Mouse (Mus musculus) neural tube, embryonic 13.5 days (tissue): ENCODE data around the gene Ostc. TPM values are rescaled to one million over a fixed set of nuclear protein-coding genes. Genes with fewer than 3 reads are reported as not detected.

Source experiments
- ATAC-seq: fragments of 200-750 bp; cut with Nextera tagmentation; 2 replicates; pipeline ENCODE4 v1.8.0; 2017; ENCODE audit warnings: low read depth, mild to moderate bottlenecking, moderate TSS enrichment, moderate library complexity
- H3K27ac ChIP-seq: fragments of 300-500 bp; sonication (generic); replicated peaks from 2 replicates; pipeline ENCODE4 v1.5.1; 2015; ENCODE audit warnings: moderate library complexity, mild to moderate bottlenecking, inconsistent platforms
- H3K27me3 ChIP-seq: fragments of 300-500 bp; sonication (generic); 2 replicates; pipeline ENCODE4 v1.6.1; 2015; ENCODE audit warnings: mild to moderate bottlenecking, inconsistent platforms
- H3K36me3 ChIP-seq: fragments of 300-500 bp; sonication (generic); 2 replicates; pipeline ENCODE4 v1.6.1; 2015; ENCODE audit warnings: mild to moderate bottlenecking, inconsistent platforms
- H3K4me1 ChIP-seq: fragments of 300-500 bp; sonication (generic); replicated peaks from 2 replicates; pipeline ENCODE4 v1.6.1; 2015; ENCODE audit warnings: inconsistent platforms
- H3K4me2 ChIP-seq: fragments of 300-500 bp; sonication (generic); 2 replicates; pipeline ENCODE4 v1.6.1; 2015; ENCODE audit warnings: inconsistent platforms, mild to moderate bottlenecking, moderate library complexity
- H3K4me3 ChIP-seq: fragments of 300-500 bp; sonication (generic); 2 replicates; pipeline ENCODE4 v1.5.1; 2015; ENCODE audit warnings: mild to moderate bottlenecking, inconsistent platforms
- H3K9ac ChIP-seq: fragments of 300-500 bp; sonication (generic); 2 replicates; pipeline ENCODE4 v1.6.1; 2015; ENCODE audit warnings: moderate library complexity, mild to moderate bottlenecking, inconsistent platforms
- H3K9me3 ChIP-seq: fragments of 300-500 bp; sonication (generic); 2 replicates; pipeline ENCODE4 v1.6.1; 2016; ENCODE audit warnings: inconsistent platforms
- WGBS: fragments of 180-500 bp; shearing (Covaris S2); methylation state at CpG from one replicate; pipeline ENCODE4 v1.1.7; 2015; 5-methylcytosine and 5-hydroxymethylcytosine counted together
- polyA plus RNA-seq: library from polyadenylated mRNA; unstranded; fragments of >200 nt; fragmentation: Nextera tagmentation; extraction: Ambion mirVana; gene quantifications from 2 replicates; pipeline ENCODE4 v1.2.1, GENCODE M21; 2015

Gene Ostc
- polyA plus RNA-seq, 1 experiment from 2014 or later = 275 TPM

- no peak overlapping the region for H3K9ac ChIP-seq
- no peak overlapping the region for H3K4me3 ChIP-seq
- WGBS = 89% methylated on average over 1 of the region's 1 CpGs
- H3K36me3 ChIP-seq = peaks cover 48% of the 10 kb centered on the region
- no peaks in the 10 kb centered on the region for H3K9me3 ChIP-seq
- ATAC-seq = no peak
- H3K4me2 ChIP-seq = no peak overlapping the region
- peaks cover 24% of the 10 kb centered on the region for H3K4me1 ChIP-seq
- no peak overlapping the region for H3K27ac ChIP-seq
- no peaks in the 10 kb centered on the region for H3K27me3 ChIP-seq
These were observed 17.8 kb upstream of the Ostc start for GRCm38 (mm10) chr3:130727036-130727435.

- Histone ChIP-seq H3K9ac (no peak overlapping the region), H3K36me3 (peaks cover 48% of the 10 kb centered on the region), H3K4me3 (no peak overlapping the region), H3K4me1 (peaks cover 21% of the 10 kb centered on the region), H3K27me3 (no peaks in the 10 kb centered on the region), H3K9me3 (no peaks in the 10 kb centered on the region), H3K4me2 (no peak overlapping the region), H3K27ac (no peak overlapping the region)
- ATAC-seq = no peak
- 64% methylated on average over 2 of the region's 2 CpGs for WGBS
These were observed 16.5 kb upstream of the Ostc start for GRCm38 (mm10) chr3:130725718-130726117.

DNA sequence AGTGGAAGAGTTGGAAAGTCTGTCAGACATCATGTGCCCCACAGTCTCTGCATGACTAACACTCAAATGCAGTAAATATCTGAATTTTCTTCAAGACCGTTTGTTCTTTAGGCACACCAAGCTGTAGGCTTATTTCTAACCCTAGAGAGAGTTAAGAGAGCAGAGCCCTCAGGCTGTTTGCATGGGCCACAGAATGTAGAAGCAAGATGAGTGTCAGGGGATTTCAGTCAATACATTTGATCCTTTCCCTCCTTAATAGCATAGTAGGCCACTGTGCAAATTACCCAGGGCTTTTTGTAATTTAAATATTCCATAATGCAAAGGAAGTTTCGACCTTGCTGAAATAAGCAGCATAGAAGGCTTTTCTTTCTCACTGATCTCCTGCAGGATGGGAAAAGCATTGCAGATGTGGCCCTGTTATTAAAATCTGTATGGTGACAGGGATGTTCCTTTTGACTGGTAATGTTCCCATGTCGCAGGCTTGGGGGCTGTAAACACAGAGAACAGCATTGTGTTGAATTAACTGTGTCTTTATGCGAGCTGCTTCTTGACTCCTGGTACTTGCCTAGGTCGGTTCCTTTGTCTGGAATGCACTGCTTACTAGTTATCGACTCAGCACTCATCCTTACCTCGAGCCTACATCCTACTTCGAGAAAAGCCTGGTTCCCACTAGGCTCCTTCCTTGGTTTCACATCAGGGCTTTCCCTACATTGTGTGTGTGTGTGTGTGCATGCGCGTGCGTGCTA is 13.7 kb upstream of the Ostc start:
- 0 out of 2 replicates have a peak overlapping the region, but pooled peaks have one; percentile 49 for H3K27ac ChIP-seq
- H3K9me3 ChIP-seq = no peaks in the 10 kb centered on the region
- WGBS = 71% methylated on average over 11 of the region's 11 CpGs
- no peak overlapping the region for H3K4me2 ChIP-seq
- H3K27me3 ChIP-seq = no peaks in the 10 kb centered on the region
- no peak for ATAC-seq
- no peak overlapping the region for H3K9ac ChIP-seq
- H3K4me1 ChIP-seq = peaks cover 2% of the 10 kb centered on the region; the same call in 1 of the 2 replicates
- H3K4me3 ChIP-seq = no peak overlapping the region
- H3K36me3 ChIP-seq = peaks cover 37% of the 10 kb centered on the region

GRCm38 (mm10) chr3:130720225-130720624 is 11.0 kb upstream of the Ostc start:
- no peak overlapping the region for H3K4me2 ChIP-seq
- H3K4me1 ChIP-seq = no peaks in the 10 kb centered on the region
- H3K9me3 ChIP-seq = no peaks in the 10 kb centered on the region
- no peak for ATAC-seq
- WGBS = 84% methylated on average over 4 of the region's 4 CpGs
- no peak overlapping the region for H3K4me3 ChIP-seq
- peaks cover 10% of the 10 kb centered on the region; the same call in 1 of the 2 replicates for H3K36me3 ChIP-seq
- H3K9ac ChIP-seq = no peak overlapping the region
- no peaks in the 10 kb centered on the region for H3K27me3 ChIP-seq
- H3K27ac ChIP-seq = no peak overlapping the region

GRCm38 (mm10) chr3:130718871-130719270 is 9.6 kb upstream of the Ostc start:
- Histone ChIP-seq H3K27ac (no peak overlapping the region), H3K27me3 (no peaks in the 10 kb centered on the region), H3K9ac (no peak overlapping the region), H3K36me3 (no peaks in the 10 kb centered on the region), H3K4me1 (no peaks in the 10 kb centered on the region), H3K9me3 (no peaks in the 10 kb centered on the region), H3K4me3 (no peak overlapping the region), H3K4me2 (no peak overlapping the region)
- WGBS = 89% methylated on average over 4 of the region's 4 CpGs
- ATAC-seq = no peak

DNA sequence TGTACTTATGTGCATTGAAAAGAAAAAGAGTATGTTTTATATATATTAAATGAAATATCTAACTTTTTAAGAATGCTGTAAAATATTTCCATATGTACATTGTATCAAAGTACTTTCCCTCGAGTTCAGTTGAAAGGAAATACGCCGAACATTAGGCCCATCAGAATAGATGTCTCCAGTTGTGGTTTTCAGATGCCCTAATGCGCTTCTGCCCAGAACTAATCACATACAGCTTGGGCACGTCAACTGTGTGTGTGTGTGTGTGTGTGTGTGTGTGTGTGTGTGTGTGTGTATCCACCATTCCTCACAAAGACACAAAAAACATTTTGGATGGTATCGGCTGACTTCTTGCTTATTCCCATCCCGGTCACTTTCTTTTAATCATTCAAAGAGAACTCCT is 7.3 kb upstream of the Ostc start:
- Histone ChIP-seq H3K4me2 (no peak overlapping the region), H3K27me3 (no peaks in the 10 kb centered on the region), H3K9me3 (no peaks in the 10 kb centered on the region), H3K27ac (no peak overlapping the region), H3K9ac (no peak overlapping the region), H3K36me3 (no peaks in the 10 kb centered on the region), H3K4me3 (no peak overlapping the region), H3K4me1 (no peaks in the 10 kb centered on the region)
- ATAC-seq = no peak
- 87% methylated on average over 7 of the region's 7 CpGs for WGBS

- Histone ChIP-seq H3K4me1 (peaks cover 2% of the 10 kb centered on the region; the same call in 1 of the 2 replicates), H3K27me3 (no peaks in the 10 kb centered on the region), H3K27ac (no peak overlapping the region), H3K4me3 (peak overlapping the region; percentile 30), H3K9ac (peak overlapping the region; percentile 49), H3K4me2 (peak overlapping the region; percentile 51), H3K9me3 (no peaks in the 10 kb centered on the region), H3K36me3 (no peaks in the 10 kb centered on the region)
- ATAC-seq = no peak
- WGBS = 22% methylated on average over 22 of the region's 22 CpGs
These were observed 5.7 kb upstream of the Ostc start for GRCm38 (mm10) chr3:130714775-130715568.

- H3K4me3 ChIP-seq = no peak overlapping the region
- no peaks in the 10 kb centered on the region for H3K9me3 ChIP-seq
- no peaks in the 10 kb centered on the region for H3K27me3 ChIP-seq
- H3K27ac ChIP-seq = no peak overlapping the region
- no peak overlapping the region for H3K9ac ChIP-seq
- 70% methylated on average over 6 of the region's 6 CpGs for WGBS
- H3K36me3 ChIP-seq = no peaks in the 10 kb centered on the region
- H3K4me2 ChIP-seq = no peak overlapping the region
- no peak for ATAC-seq
- H3K4me1 ChIP-seq = peaks cover 14% of the 10 kb centered on the region
These were observed 3.6 kb upstream of the Ostc start for GRCm38 (mm10) chr3:130712891-130713290.

DNA sequence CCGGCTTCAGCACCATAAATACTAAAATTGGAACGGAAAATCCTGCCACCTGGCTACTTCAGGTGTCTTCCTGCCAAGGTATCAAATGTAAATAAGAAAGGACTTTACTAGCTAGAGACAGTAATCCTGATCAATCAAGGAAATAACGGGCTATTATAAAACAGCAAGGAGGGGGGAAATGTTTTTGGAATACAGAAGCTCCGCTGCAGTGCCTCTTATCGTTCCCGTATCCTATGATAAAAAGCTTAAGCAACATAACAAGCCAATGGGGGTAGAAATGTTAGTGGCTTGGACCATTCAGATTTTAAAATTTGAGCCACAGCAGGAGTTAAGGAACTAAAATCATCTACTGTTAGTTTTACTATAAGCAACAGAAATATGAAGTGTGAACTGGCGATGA is 859 bp upstream of the Ostc start:
- ATAC-seq = no peak
- Histone ChIP-seq H3K9ac (no peak overlapping the region), H3K9me3 (no peaks in the 10 kb centered on the region), H3K27ac (no peak overlapping the region), H3K36me3 (no peaks in the 10 kb centered on the region), H3K4me3 (peak overlapping the region; percentile 24; the same call in 1 of the 2 replicates), H3K4me1 (peaks cover 27% of the 10 kb centered on the region), H3K4me2 (peak overlapping the region; percentile 90), H3K27me3 (no peaks in the 10 kb centered on the region)
- 63% methylated on average over 7 of the region's 7 CpGs for WGBS

- WGBS = under 1% methylated on average over 5 of the region's 5 CpGs
- Histone ChIP-seq H3K4me1 (peaks cover 27% of the 10 kb centered on the region), H3K27ac (peak overlapping the region; percentile 88), H3K27me3 (no peaks in the 10 kb centered on the region), H3K4me2 (peak overlapping the region; percentile 90), H3K4me3 (peak overlapping the region; percentile 68), H3K36me3 (peaks cover 6% of the 10 kb centered on the region), H3K9me3 (no peaks in the 10 kb centered on the region), H3K9ac (peak overlapping the region; percentile 84)
- ATAC-seq = no peak
These were observed 715 bp downstream of the Ostc start for GRCm38 (mm10) chr3:130708529-130708928.

- no peaks in the 10 kb centered on the region for H3K27me3 ChIP-seq
- H3K9me3 ChIP-seq = no peaks in the 10 kb centered on the region
- peaks cover 58% of the 10 kb centered on the region for H3K36me3 ChIP-seq
These were observed 7.0 kb downstream of the Ostc start for GRCm38 (mm10) chr3:130702289-130702688.

GRCm38 (mm10) chr3:130697622-130698021 is 11.6 kb downstream of the Ostc start:
- H3K27me3 ChIP-seq = no peaks in the 10 kb centered on the region
- H3K4me2 ChIP-seq = no peak overlapping the region
- no peaks in the 10 kb centered on the region for H3K9me3 ChIP-seq
- no peak for ATAC-seq
- no peak overlapping the region for H3K4me3 ChIP-seq
- H3K27ac ChIP-seq = no peak overlapping the region
- 82% methylated on average over 4 of the region's 4 CpGs for WGBS
- H3K9ac ChIP-seq = no peak overlapping the region
- H3K36me3 ChIP-seq = peaks cover 71% of the 10 kb centered on the region
- no peaks in the 10 kb centered on the region for H3K4me1 ChIP-seq

More at GRCm38 (mm10) chr3:130702289-130702688, 7.0 kb downstream of the Ostc start:
- ATAC-seq = no peak
- Histone ChIP-seq H3K4me2 (no peak overlapping the region), H3K4me1 (peaks cover 7% of the 10 kb centered on the region), H3K27ac (no peak overlapping the region), H3K9ac (no peak overlapping the region), H3K4me3 (no peak overlapping the region)
- WGBS = 65% methylated on average over 6 of the region's 6 CpGs
